Mouse (Mus musculus): Measurements from ENCODE around the gene Dock11.

Dock11 gene

GRCm38 (mm10) chrX:36111622-36112421 is 223.2 kb downstream of the Dock11 start, which contains the start of gene Il13ra1:
TSS of gene Il13ra1 (plus strand) at chrX:36112110.
- peak; percentile 11 for DNase-seq

- DNase-seq: no peak
These were observed 223.8 kb downstream of the Dock11 start for GRCm38 (mm10) chrX:36112422-36112750.

- no peak for DNase-seq
These were observed 226.5 kb downstream of the Dock11 start for GRCm38 (mm10) chrX:36115171-36115570.

All from cerebellum, adult 11 months (tissue).